Mouse (Mus musculus) adrenal gland, postnatal 10 days (tissue): ENCODE data around the gene Tceal8. TPM values are rescaled to one million over a fixed set of nuclear protein-coding genes. Genes with fewer than 3 reads are reported as not detected.
"Not testable (repeated sequence)": the region's sequence is repeated elsewhere in the genome, so short reads cannot be mapped to it uniquely, and the experiment has no call there.

Source experiments
- DNase-seq: peaks from one replicate; pipeline ENCODE4 v3.0.0; 2021; ENCODE audit warnings: mixed read lengths
- long read RNA-seq, 2 experiments: library from polyadenylated mRNA; stranded (forward); transcript quantifications; one replicate each; pipeline ENCODE4 v2.0.0; 2021
- total RNA-seq, 2 experiments: library from RNA; stranded (reverse); gene quantifications; 2 replicates each; pipeline ENCODE4 v1.2.3; 2021

Tceal8 gene
- 10 to 100 TPM; 43.3 to 53.2 TPM for total RNA-seq
- long read RNA-seq, experiment 1, transcript Tceal8-201 (3 exons, 1,250 nt) = major isoform, 53 of 53 reads
- long read RNA-seq, experiment 1, partial matches to known transcripts = 0 of 53 reads
- long read RNA-seq, experiment 1, other reads (novel, unspliced or antisense) = 0 of 53 reads
- long read RNA-seq, experiment 2, transcript Tceal8-201 (3 exons, 1,250 nt) = major isoform, 35 of 37 reads
- long read RNA-seq, experiment 2, partial matches to known transcripts = 0 of 37 reads
- long read RNA-seq, experiment 2, other reads (novel, unspliced or antisense) = 1 of 37 reads

- DNase-seq = peak; percentile 80
Measured at GRCm38 (mm10) chrX:136172118-136172551, at the start of gene Tceal8. TSS of gene Tceal8 (minus strand) at chrX:136172342.

GRCm38 (mm10) chrX:136216303-136216702 is 44.2 kb upstream of the Tceal8 start:
- no peak for DNase-seq

GRCm38 (mm10) chrX:136214729-136215677 is 42.9 kb upstream of the Tceal8 start, which contains the start of the genes Tceal7 and Bex1:
TSS of gene Tceal7 (plus strand) at chrX:136214779.
TSS of gene Bex1 (minus strand) at chrX:136215513.
- not testable (repeated sequence) for DNase-seq

GRCm38 (mm10) chrX:136213396-136213795 is 41.3 kb upstream of the Tceal8 start:
- no peak for DNase-seq

- no peak for DNase-seq
Measured at GRCm38 (mm10) chrX:136204406-136204805, 32.3 kb upstream of the Tceal8 start.

- peak; percentile 5 for DNase-seq
Measured at GRCm38 (mm10) chrX:136203664-136204066, 31.5 kb upstream of the Tceal8 start, which contains the start of gene Tceal5. TSS of gene Tceal5 (minus strand) at chrX:136203876.

- DNase-seq = no peak
Measured at GRCm38 (mm10) chrX:136203257-136203656, 31.1 kb upstream of the Tceal8 start.

GRCm38 (mm10) chrX:136196873-136197272 is 24.7 kb upstream of the Tceal8 start:
- peak; percentile 50 for DNase-seq

GRCm38 (mm10) chrX:136195193-136195944 is 23.2 kb upstream of the Tceal8 start:
- DNase-seq = no peak

- DNase-seq = no peak
Measured at GRCm38 (mm10) chrX:136183107-136183506, 11.0 kb upstream of the Tceal8 start.

GRCm38 (mm10) chrX:136180897-136181553 is 8.9 kb upstream of the Tceal8 start:
- no peak for DNase-seq

- peak; percentile 5 for DNase-seq
Measured at GRCm38 (mm10) chrX:136172786-136173185, 644 bp upstream of the Tceal8 start.

GRCm38 (mm10) chrX:136171189-136172117 is 689 bp downstream of the Tceal8 start:
- peak; percentile 69 for DNase-seq

- no peak for DNase-seq
Measured at GRCm38 (mm10) chrX:136170625-136171024, 1.5 kb downstream of the Tceal8 start.

- no peak for DNase-seq
Measured at GRCm38 (mm10) chrX:136144195-136144594, 27.9 kb downstream of the Tceal8 start.

GRCm38 (mm10) chrX:136143711-136144110 is 28.4 kb downstream of the Tceal8 start:
- no peak for DNase-seq

GRCm38 (mm10) chrX:136141385-136141784 is 30.8 kb downstream of the Tceal8 start:
- DNase-seq = no peak

- not testable (repeated sequence) for DNase-seq
Measured at GRCm38 (mm10) chrX:136139640-136140004, 32.5 kb downstream of the Tceal8 start.

- DNase-seq = not testable (repeated sequence)
Measured at GRCm38 (mm10) chrX:136138827-136139639, 33.1 kb downstream of the Tceal8 start, which contains the start of gene Bex4. TSS of gene Bex4 (plus strand) at chrX:136138996.
